Comparison of ENCODE assay signal across 37 mouse cellular contexts in genomic region chr1:37035879-37036278, GRCm38 (mm10). TPM values are rescaled to one million over a fixed set of nuclear protein-coding genes. Genes with fewer than 3 reads are reported as not detected.
"Had no signal": no experiment of that assay in that cellular context is flagged by ENCODE, and none has a peak within 500 bp of the region (broad histone marks: within the 10 kb centered on the region; RNA-seq: fewer than 3 reads in every experiment).

No protein-coding gene starts in this region.

- H3K4me3 ChIP-seq: heart, embryonic 10.5 days; heart, embryonic 13.5 days; heart, embryonic 15.5 days; hindbrain, embryonic 10.5 days; hindbrain, embryonic 12.5 days; hindbrain, embryonic 13.5 days; hindbrain, embryonic 15.5 days; intestine, embryonic 15.5 days; kidney, embryonic 15.5 days; layer of hippocampus, adult 2 months; left cerebral cortex, adult 2 months had no signal

- DNase-seq: heart, postnatal 10 days; heart, postnatal 14 days; heart, postnatal 36 days; heart, postnatal 4 days; kidney, adult 11 months; kidney, adult 18-20 months; kidney, adult 2 months; kidney, adult 8-10 months; kidney, adult 9 months; kidney, postnatal 10 days; kidney, postnatal 14 days; kidney, postnatal 25 days; kidney, postnatal 36 days; kidney, postnatal 4 days; layer of hippocampus, adult 9-11 months; layer of hippocampus, postnatal 36 days had no signal

- H3K27ac ChIP-seq: heart, embryonic 10.5 days; heart, embryonic 13.5 days; heart, embryonic 15.5 days; hindbrain, embryonic 10.5 days; hindbrain, embryonic 12.5 days; hindbrain, embryonic 13.5 days; hindbrain, embryonic 14.5 days; hindbrain, embryonic 15.5 days; hindbrain, postnatal 0 days; intestine, embryonic 15.5 days; kidney, embryonic 15.5 days; kidney, postnatal 0 days; layer of hippocampus, adult 2 months; left cerebral cortex, adult 2 months had no signal

- H3K9ac ChIP-seq: heart, embryonic 13.5 days; heart, embryonic 15.5 days; hindbrain, embryonic 12.5 days; hindbrain, embryonic 13.5 days; hindbrain, embryonic 14.5 days; hindbrain, embryonic 15.5 days; intestine, embryonic 15.5 days; kidney, embryonic 15.5 days had no signal

- H3K4me2 ChIP-seq: heart, embryonic 11.5 days; heart, embryonic 13.5 days; heart, embryonic 15.5 days; hindbrain, embryonic 12.5 days; hindbrain, embryonic 13.5 days; hindbrain, embryonic 14.5 days; hindbrain, embryonic 15.5 days; intestine, embryonic 15.5 days; kidney, embryonic 15.5 days had no signal

- H3K9me3 ChIP-seq: heart, embryonic 10.5 days; heart, embryonic 13.5 days; heart, embryonic 15.5 days; hindbrain, embryonic 10.5 days; hindbrain, embryonic 12.5 days; hindbrain, embryonic 13.5 days; hindbrain, embryonic 15.5 days; intestine, embryonic 15.5 days; kidney, embryonic 15.5 days had no signal

- H3K27me3 ChIP-seq: heart, embryonic 13.5 days; heart, embryonic 15.5 days; hindbrain, embryonic 12.5 days; intestine, embryonic 15.5 days; kidney, embryonic 15.5 days had no signal

- ATAC-seq: hindbrain, embryonic 16.5 days; hindbrain, postnatal 0 days; inflammation-experienced regulatory T-cells, adult 6 months; intestine, embryonic 15.5 days; intestine, embryonic 16.5 days; intestine, postnatal 0 days had no signal

- H3K4me1 ChIP-seq: heart, embryonic 10.5 days; heart, embryonic 13.5 days; heart, embryonic 15.5 days; hindbrain, embryonic 10.5 days; hindbrain, embryonic 12.5 days; hindbrain, embryonic 13.5 days; hindbrain, embryonic 15.5 days; intestine, embryonic 15.5 days; kidney, embryonic 15.5 days had no signal

- H3K36me3 ChIP-seq: heart, embryonic 10.5 days; heart, embryonic 13.5 days; heart, embryonic 15.5 days; hindbrain, embryonic 10.5 days; hindbrain, embryonic 12.5 days; hindbrain, embryonic 13.5 days; hindbrain, embryonic 15.5 days; intestine, embryonic 15.5 days; kidney, embryonic 15.5 days had no signal

RNA-seq across cellular contexts. Expression of gene Vwa3b, which starts 9.5 kb away (rescaled TPM):
- total RNA-seq: hematopoietic stem cell, adult 5-6 weeks had no signal
- polyA plus RNA-seq: heart, embryonic 10.5 days; heart, embryonic 11.5 days; kidney, embryonic 14.5 days; kidney, embryonic 15.5 days had no signal
